Mouse (Mus musculus) intestine, postnatal 0 days (tissue): ENCODE data around the gene Hyal2. TPM values are rescaled to one million over a fixed set of nuclear protein-coding genes. Genes with fewer than 3 reads are reported as not detected.
A peak's percentile ranks its signal among the peaks of the same experiment; 100 is the strongest.

Source experiments
- ATAC-seq: fragments of 200-750 bp; cut with Nextera tagmentation; 2 replicates; pipeline ENCODE4 v1.8.0; 2017; ENCODE audit warnings: mild to moderate bottlenecking, moderate TSS enrichment, moderate library complexity
- H3K27ac ChIP-seq: fragments of 300-500 bp; sonication (generic); 2 replicates; pipeline ENCODE4 v1.5.1; 2014; ENCODE audit warnings: mild to moderate bottlenecking, low read depth, low read length, moderate library complexity
- H3K27me3 ChIP-seq: fragments of 300-500 bp; sonication (generic); replicated peaks from 2 replicates; pipeline ENCODE4 v1.6.1; 2014; ENCODE audit warnings: low read length, mixed read lengths; ENCODE audit not compliant: control insufficient read depth, insufficient read depth
- H3K36me3 ChIP-seq: fragments of 300-500 bp; sonication (generic); 2 replicates; pipeline ENCODE4 v1.6.1; 2014; ENCODE audit warnings: mild to moderate bottlenecking, moderate library complexity; ENCODE audit not compliant: control insufficient read depth, insufficient read depth
- H3K4me1 ChIP-seq: fragments of 300-500 bp; sonication (generic); replicated peaks from 2 replicates; pipeline ENCODE4 v1.6.1; 2014; ENCODE audit warnings: antibody characterized with exemption, low read length, mixed read lengths; ENCODE audit not compliant: control insufficient read depth, insufficient read depth
- H3K4me2 ChIP-seq: fragments of 300-500 bp; sonication (generic); replicated peaks from 2 replicates; pipeline ENCODE4 v1.6.1; 2014; ENCODE audit warnings: low read depth, mild to moderate bottlenecking, moderate library complexity
- H3K4me3 ChIP-seq: fragments of 300-500 bp; sonication (generic); 2 replicates; pipeline ENCODE4 v1.5.1; 2014; ENCODE audit warnings: low read depth, low read length
- H3K9ac ChIP-seq: fragments of 300-500 bp; sonication (generic); 2 replicates; pipeline ENCODE4 v1.6.1; 2014; ENCODE audit warnings: mild to moderate bottlenecking, low read depth, low read length
- H3K9me3 ChIP-seq: fragments of 300-500 bp; sonication (generic); 2 replicates; pipeline ENCODE4 v1.6.1; 2016; ENCODE audit warnings: mixed run types; ENCODE audit not compliant: control insufficient read depth
- CTCF ChIP-seq: sonication (generic); IDR thresholded peaks from 2 replicates; pipeline ENCODE4 v1.5.1; 2016; ENCODE audit warnings: low read depth, mild to moderate bottlenecking, control low read depth, antibody characterized with exemption, moderate library complexity
- WGBS: fragments of 180-500 bp; shearing (Covaris S2); extraction: QIAGEN DNeasy Blood & Tissue Kit; methylation state at CpG from one replicate; pipeline ENCODE4 v1.1.7; 2014; 5-methylcytosine and 5-hydroxymethylcytosine counted together
- polyA plus RNA-seq: library from polyadenylated mRNA; unstranded; fragments of >200 nt; fragmentation: Nextera tagmentation; extraction: Ambion mirVana; gene quantifications from 2 replicates; pipeline ENCODE4 v1.2.1, GENCODE M21; 2015

The Hyal2 gene
- polyA plus RNA-seq, 1 experiment from 2014 or later: 52.8 TPM

GRCm38 (mm10) chr9:107553541-107554318, 14.0 kb upstream of the Hyal2 start:
- H3K36me3 ChIP-seq: peaks cover 18% of the 10 kb centered on the region
- no peaks in the 10 kb centered on the region for H3K9me3 ChIP-seq
- no peak for TF ChIP-seq CTCF
- 5% methylated on average over 37 of the region's 37 CpGs for WGBS
- H3K27ac ChIP-seq: peak overlapping the region; percentile 96
- peak overlapping the region; percentile 76 for H3K4me3 ChIP-seq
- peaks cover 17% of the 10 kb centered on the region for H3K4me1 ChIP-seq
- ATAC-seq: peak; percentile 29
- peak overlapping the region; percentile 28 for H3K9ac ChIP-seq
- H3K27me3 ChIP-seq: no peaks in the 10 kb centered on the region
- H3K4me2 ChIP-seq: peak overlapping the region; percentile 77

GRCm38 (mm10) chr9:107554319-107554825, 13.4 kb upstream of the Hyal2 start:
- peak; percentile 91 for ATAC-seq
- peak overlapping the region; percentile 96 for H3K27ac ChIP-seq
- peak overlapping the region; percentile 77 for H3K4me2 ChIP-seq
- under 1% methylated on average over 53 of the region's 53 CpGs for WGBS
- H3K36me3 ChIP-seq: peaks cover 24% of the 10 kb centered on the region
- H3K4me3 ChIP-seq: peak overlapping the region; percentile 76
- H3K9me3 ChIP-seq: no peaks in the 10 kb centered on the region
- peaks cover 17% of the 10 kb centered on the region for H3K4me1 ChIP-seq
- H3K9ac ChIP-seq: peak overlapping the region; percentile 73
- H3K27me3 ChIP-seq: no peaks in the 10 kb centered on the region
- peak; percentile 43 for TF ChIP-seq CTCF

GRCm38 (mm10) chr9:107555031-107555457, 12.7 kb upstream of the Hyal2 start:
- H3K4me2 ChIP-seq: peak overlapping the region; percentile 77
- WGBS: under 1% methylated on average over 23 of the region's 23 CpGs

DNA sequence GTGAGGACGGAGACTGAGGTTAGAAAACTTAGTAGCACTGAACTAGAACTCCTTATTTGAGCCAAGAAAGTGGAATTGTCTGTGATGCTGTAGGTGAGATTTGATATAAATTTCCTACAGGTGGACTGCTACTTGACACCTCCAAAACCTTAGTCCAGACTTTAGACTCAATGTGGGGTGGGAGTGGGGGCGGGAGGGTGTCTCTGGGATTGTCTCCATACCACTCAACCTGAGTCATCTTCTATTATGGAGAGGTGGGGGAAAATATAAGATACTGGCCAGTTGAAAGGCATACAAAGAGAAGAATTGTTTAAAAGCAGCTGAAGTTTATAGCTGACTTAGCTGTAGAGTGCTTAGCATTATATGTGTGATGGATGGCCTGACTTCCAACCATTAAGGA, 12.0 kb upstream of the Hyal2 start:
- peak overlapping the region; percentile 96 for H3K27ac ChIP-seq
- H3K9ac ChIP-seq: peak overlapping the region; percentile 73
- no peak for TF ChIP-seq CTCF
- peak overlapping the region; percentile 76 for H3K4me3 ChIP-seq
- H3K4me2 ChIP-seq: peak overlapping the region; percentile 77
- peaks cover 17% of the 10 kb centered on the region for H3K4me1 ChIP-seq
- H3K36me3 ChIP-seq: peaks cover 36% of the 10 kb centered on the region
- ATAC-seq: no peak
- H3K27me3 ChIP-seq: no peaks in the 10 kb centered on the region
- WGBS: 19% methylated on average over 2 of the region's 2 CpGs
- H3K9me3 ChIP-seq: no peaks in the 10 kb centered on the region

More at GRCm38 (mm10) chr9:107555031-107555457, 12.7 kb upstream of the Hyal2 start:
- H3K27ac ChIP-seq: peak overlapping the region; percentile 96
- peak overlapping the region; percentile 73 for H3K9ac ChIP-seq
- peak; percentile 3; the same call in 1 of the 2 replicates for ATAC-seq
- no peaks in the 10 kb centered on the region for H3K9me3 ChIP-seq
- H3K36me3 ChIP-seq: peaks cover 31% of the 10 kb centered on the region
- H3K27me3 ChIP-seq: no peaks in the 10 kb centered on the region
- H3K4me1 ChIP-seq: peaks cover 17% of the 10 kb centered on the region
- TF ChIP-seq CTCF: no peak
- H3K4me3 ChIP-seq: peak overlapping the region; percentile 76

DNA sequence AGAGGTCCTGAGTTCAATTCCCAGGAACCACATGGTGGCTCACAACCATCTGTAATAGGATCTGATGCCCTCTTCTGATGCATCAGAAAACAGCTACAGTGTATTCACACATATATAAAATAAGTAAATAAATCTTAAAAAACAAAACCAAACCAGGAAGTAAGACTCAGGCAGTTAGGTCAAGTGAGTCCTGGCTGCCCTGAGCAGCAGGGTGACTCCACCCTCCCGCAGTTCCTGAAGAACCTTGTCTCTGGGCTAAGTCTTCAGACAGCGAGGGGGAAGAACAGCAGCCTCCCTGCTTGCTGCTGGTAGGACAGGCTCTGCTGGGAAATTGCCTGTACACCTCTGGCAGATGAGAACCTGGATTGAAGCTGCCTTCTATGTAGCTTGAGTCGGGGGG, 11.4 kb upstream of the Hyal2 start:
- Histone ChIP-seq H3K4me2 (peak overlapping the region; percentile 77), H3K9me3 (no peaks in the 10 kb centered on the region), H3K27ac (0 out of 2 replicates have a peak overlapping the region, but pooled peaks have one; percentile 96), H3K4me3 (no peak overlapping the region), H3K36me3 (peaks cover 42% of the 10 kb centered on the region), H3K4me1 (peaks cover 14% of the 10 kb centered on the region), H3K9ac (no peak overlapping the region), H3K27me3 (no peaks in the 10 kb centered on the region)
- ATAC-seq: no peak
- TF ChIP-seq CTCF: no peak
- WGBS: 44% methylated on average over 3 of the region's 3 CpGs

GRCm38 (mm10) chr9:107563029-107563581, 4.6 kb upstream of the Hyal2 start, which contains the start of gene Tusc2:
Gene Tusc2 (plus strand): TSS chr9:107563255.
- Histone ChIP-seq H3K4me2 (peak within 1 kb of the TSS; percentile 95), H3K27ac (peak within 1 kb of the TSS; percentile 60), H3K36me3 (peaks cover 42% of the 10 kb centered on the region), H3K9ac (peak within 1 kb of the TSS; percentile 69), H3K27me3 (no peaks in the 10 kb centered on the region), H3K4me1 (peaks cover 12% of the 10 kb centered on the region; the same call in 1 of the 2 replicates), H3K9me3 (no peaks in the 10 kb centered on the region), H3K4me3 (peak within 1 kb of the TSS; percentile 87)
- WGBS: under 1% methylated on average over 46 of the region's 46 CpGs
- no peak for TF ChIP-seq CTCF
- peak; percentile 88 for ATAC-seq
